Mouse (Mus musculus) lung, embryonic 14.5 days (tissue): Measurements from ENCODE around the gene Sowahb. TPM values are rescaled to one million over a fixed set of nuclear protein-coding genes. Genes with fewer than 3 reads are reported as not detected.

Experiments
- ATAC-seq: fragments of 200-750 bp; cut with Nextera tagmentation; 2 replicates; pipeline ENCODE4 v1.8.0; 2017; ENCODE audit warnings: mild to moderate bottlenecking, moderate TSS enrichment, moderate library complexity; ENCODE audit not compliant: insufficient read depth
- DNase-seq: peaks from one replicate; pipeline ENCODE4 v3.0.0-alpha.2; 2015
- H3K27ac ChIP-seq: fragments of 300-500 bp; sonication (generic); 2 replicates; pipeline ENCODE4 v1.5.1; 2014; ENCODE audit warnings: low read depth, mild to moderate bottlenecking, moderate library complexity
- H3K27me3 ChIP-seq: fragments of 300-500 bp; sonication (generic); 2 replicates; pipeline ENCODE4 v1.6.1; 2014; ENCODE audit warnings: low read length, control low read depth; ENCODE audit not compliant: insufficient read depth
- H3K36me3 ChIP-seq: fragments of 300-500 bp; sonication (generic); 2 replicates; pipeline ENCODE4 v1.6.1; 2014; ENCODE audit warnings: control low read depth; ENCODE audit not compliant: insufficient read depth
- H3K4me1 ChIP-seq: fragments of 300-500 bp; sonication (generic); 2 replicates; pipeline ENCODE4 v1.6.1; 2014; ENCODE audit warnings: antibody characterized with exemption, control low read depth; ENCODE audit not compliant: insufficient read depth
- H3K4me2 ChIP-seq: fragments of 300-500 bp; sonication (generic); 2 replicates; pipeline ENCODE4 v1.6.1; 2014; ENCODE audit warnings: mild to moderate bottlenecking
- H3K4me3 ChIP-seq: fragments of 300-500 bp; sonication (generic); 2 replicates; pipeline ENCODE4 v1.5.1; 2014; ENCODE audit warnings: low read depth, low read length
- H3K9ac ChIP-seq: fragments of 300-500 bp; sonication (generic); 2 replicates; pipeline ENCODE4 v1.6.1; 2014
- H3K9me3 ChIP-seq: fragments of 300-500 bp; sonication (generic); 2 replicates; pipeline ENCODE4 v1.6.1; 2016; ENCODE audit warnings: low read depth, low read length, control low read depth
- CTCF ChIP-seq: IDR thresholded peaks from 2 replicates; pipeline ENCODE4 v1.5.1; 2016; ENCODE audit warnings: antibody characterized with exemption, low read depth
- WGBS: fragments of 180-500 bp; shearing (Covaris S2); extraction: QIAGEN DNeasy Blood & Tissue Kit; methylation state at CpG from one replicate; pipeline ENCODE4 v1.1.7; 2014; 5-methylcytosine and 5-hydroxymethylcytosine counted together
- polyA plus RNA-seq: library from polyadenylated mRNA; unstranded; fragments of >200 nt; fragmentation: Nextera tagmentation; extraction: Ambion mirVana; gene quantifications from 2 replicates; pipeline ENCODE4 v1.2.1, GENCODE M21; 2014

The Sowahb gene
- polyA plus RNA-seq, 1 experiment from 2014 or later = 2.0 TPM

- WGBS = 56% methylated on average over 4 of the region's 4 CpGs
- no peak overlapping the region for H3K4me2 ChIP-seq
- no peak for TF ChIP-seq CTCF
- no peak overlapping the region for H3K9ac ChIP-seq
- DNase-seq (peak; percentile 26), ATAC-seq (no peak)
- no peaks in the 10 kb centered on the region for H3K9me3 ChIP-seq
- peaks cover 48% of the 10 kb centered on the region for H3K27me3 ChIP-seq
- peaks cover 18% of the 10 kb centered on the region for H3K4me1 ChIP-seq
- H3K36me3 ChIP-seq = no peaks in the 10 kb centered on the region
- H3K4me3 ChIP-seq = no peak overlapping the region
- H3K27ac ChIP-seq = no peak overlapping the region
Observed at GRCm38 (mm10) chr5:93042031-93042430, 2.8 kb downstream of the Sowahb start.

GRCm38 (mm10) chr5:93041276-93041675 is 3.5 kb downstream of the Sowahb start:
- H3K27ac ChIP-seq = no peak overlapping the region
- H3K27me3 ChIP-seq = peaks cover 41% of the 10 kb centered on the region
- no peak overlapping the region for H3K4me2 ChIP-seq
- H3K4me3 ChIP-seq = no peak overlapping the region
- WGBS = 18% methylated on average over 3 of the region's 3 CpGs
- peaks cover 22% of the 10 kb centered on the region for H3K4me1 ChIP-seq
- TF ChIP-seq CTCF = no peak
- H3K9me3 ChIP-seq = no peaks in the 10 kb centered on the region
- H3K9ac ChIP-seq = no peak overlapping the region
- DNase-seq = no peak
- ATAC-seq = no peak
- no peaks in the 10 kb centered on the region for H3K36me3 ChIP-seq

GRCm38 (mm10) chr5:93040095-93040494 is 4.7 kb downstream of the Sowahb start:
- Histone ChIP-seq H3K9ac (no peak overlapping the region), H3K4me3 (no peak overlapping the region), H3K27me3 (peaks cover 30% of the 10 kb centered on the region), H3K4me1 (peaks cover 22% of the 10 kb centered on the region), H3K9me3 (no peaks in the 10 kb centered on the region), H3K4me2 (no peak overlapping the region), H3K36me3 (no peaks in the 10 kb centered on the region), H3K27ac (no peak overlapping the region)
- ATAC-seq (no peak), DNase-seq (no peak)
- TF ChIP-seq CTCF = no peak
- WGBS = 42% methylated on average over 5 of the region's 5 CpGs

- DNase-seq = no peak
- Histone ChIP-seq H3K4me1 (peaks cover 12% of the 10 kb centered on the region; the same call in 1 of the 2 replicates), H3K36me3 (no peaks in the 10 kb centered on the region), H3K27me3 (no peaks in the 10 kb centered on the region), H3K4me2 (no peak overlapping the region), H3K9ac (no peak overlapping the region), H3K9me3 (no peaks in the 10 kb centered on the region), H3K27ac (no peak overlapping the region), H3K4me3 (no peak overlapping the region)
- 38% methylated on average over 7 of the region's 7 CpGs for WGBS
- no peak for ATAC-seq
- TF ChIP-seq CTCF = no peak
Observed at GRCm38 (mm10) chr5:93036254-93036653, 8.6 kb downstream of the Sowahb start.

- no peak overlapping the region for H3K4me2 ChIP-seq
- H3K27ac ChIP-seq = peak overlapping the region; percentile 55; the same call in 1 of the 2 replicates
- no peaks in the 10 kb centered on the region for H3K36me3 ChIP-seq
- no peak for TF ChIP-seq CTCF
- H3K4me1 ChIP-seq = peaks cover 12% of the 10 kb centered on the region; the same call in 1 of the 2 replicates
- no peak overlapping the region for H3K9ac ChIP-seq
- 31% methylated on average over 1 of the region's 1 CpGs for WGBS
- no peaks in the 10 kb centered on the region for H3K9me3 ChIP-seq
- no peaks in the 10 kb centered on the region for H3K27me3 ChIP-seq
- ATAC-seq = peak; percentile 75
- H3K4me3 ChIP-seq = no peak overlapping the region
- peak; percentile 52 for DNase-seq
Observed at GRCm38 (mm10) chr5:93035285-93035684, 9.5 kb downstream of the Sowahb start.

- no peak for TF ChIP-seq CTCF
- Histone ChIP-seq H3K9me3 (no peaks in the 10 kb centered on the region), H3K36me3 (no peaks in the 10 kb centered on the region), H3K4me2 (no peak overlapping the region), H3K27me3 (no peaks in the 10 kb centered on the region), H3K4me3 (no peak overlapping the region), H3K4me1 (peaks cover 7% of the 10 kb centered on the region; the same call in 1 of the 2 replicates), H3K27ac (no peak overlapping the region), H3K9ac (no peak overlapping the region)
- 70% methylated on average over 5 of the region's 5 CpGs for WGBS
- DNase-seq (no peak), ATAC-seq (no peak)
Observed at GRCm38 (mm10) chr5:93033087-93033870, 11.5 kb downstream of the Sowahb start.

- Histone ChIP-seq H3K36me3 (no peaks in the 10 kb centered on the region), H3K9me3 (no peaks in the 10 kb centered on the region), H3K4me1 (peaks cover 6% of the 10 kb centered on the region; the same call in 1 of the 2 replicates), H3K4me2 (no peak overlapping the region), H3K27ac (no peak overlapping the region), H3K4me3 (no peak overlapping the region), H3K9ac (no peak overlapping the region), H3K27me3 (no peaks in the 10 kb centered on the region)
- ATAC-seq = no peak
- TF ChIP-seq CTCF = no peak
- DNase-seq = no peak
- 66% methylated on average over 4 of the region's 4 CpGs for WGBS
Observed at GRCm38 (mm10) chr5:93032621-93033020, 12.2 kb downstream of the Sowahb start.
